Mouse (Mus musculus): Measurements from ENCODE around the gene Rabggta. TPM values are rescaled to one million over a fixed set of nuclear protein-coding genes. Genes with fewer than 3 reads are reported as not detected.

Gene Rabggta
- polyA plus RNA-seq, 1 experiment: 18.4 TPM

DNA sequence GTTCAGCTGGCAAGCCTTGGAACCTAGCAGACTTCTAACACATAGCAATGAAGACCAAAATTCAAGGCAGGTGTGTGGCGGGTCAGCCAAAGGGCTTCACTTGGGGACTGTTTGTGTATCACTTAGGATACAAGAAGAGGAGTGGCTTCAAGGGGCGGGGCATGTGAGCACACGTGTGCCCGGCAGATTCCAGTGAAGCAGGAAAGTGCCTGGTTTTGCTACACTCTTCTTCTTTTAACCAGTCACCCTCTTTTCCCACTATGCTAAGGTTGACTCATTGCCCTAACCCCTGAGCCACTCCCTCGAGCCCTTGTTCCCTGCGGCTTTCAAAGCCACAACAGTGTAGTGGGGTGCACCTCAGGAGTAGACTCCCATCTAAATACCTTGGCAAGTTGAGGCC lies 7.2 kb downstream of the Rabggta start:
- H3ac ChIP-seq (ENCODE audit: control insufficient read depth, insufficient read length): no peak overlapping the region
- H3K36me3 ChIP-seq (ENCODE audit: control insufficient read depth, insufficient read depth): no peaks in the 10 kb centered on the region
- no peak for TF ChIP-seq MYOG (IDR thresholded peaks at IDR 0.05; ENCODE audit: control insufficient read depth in 1 of 3, insufficient read depth in 1 of 3, insufficient read length in 2 of 3, low read depth in 2 of 3)
- TF ChIP-seq MAX (IDR thresholded peaks at IDR 0.05; ENCODE audit: low read depth): no peak
- TF ChIP-seq CEBPB (IDR thresholded peaks at IDR 0.05; ENCODE audit: insufficient read depth, poor library complexity, severe bottlenecking): no peak
- no peak for TF ChIP-seq TCF12 (IDR thresholded peaks at IDR 0.05; ENCODE audit: insufficient read depth, poor library complexity, severe bottlenecking)
- TF ChIP-seq REST (IDR thresholded peaks at IDR 0.05; ENCODE audit: insufficient read depth, insufficient read length): no peak
- TF ChIP-seq MYOD1 (IDR thresholded peaks at IDR 0.05; ENCODE audit: control insufficient read depth in 1 of 3, insufficient read length in 2 of 3, low read depth in 2 of 3): peak in 1 of 3 experiments; percentile 9
- peak overlapping the region; percentile 42 for H3K4me2 ChIP-seq (ENCODE audit: low read depth)
- H3K79me2 ChIP-seq (ENCODE audit: control insufficient read depth, insufficient read depth): no peaks in the 10 kb centered on the region
- H3K4me3 ChIP-seq: no peak overlapping the region
- no peaks in the 10 kb centered on the region for H3K27me3 ChIP-seq (ENCODE audit: control insufficient read depth, insufficient read depth, insufficient read length)

- Histone ChIP-seq H3K4me3 (no peak within 1 kb of the TSS), H3K4me2 (ENCODE audit: low read depth) (peak within 1 kb of the TSS; percentile 42), H3K36me3 (ENCODE audit: control insufficient read depth, insufficient read depth) (no peaks in the 10 kb centered on the region), H3K79me2 (ENCODE audit: control insufficient read depth, insufficient read depth) (no peaks in the 10 kb centered on the region), H3ac (ENCODE audit: control insufficient read depth, insufficient read length) (no peak within 1 kb of the TSS), H3K27me3 (ENCODE audit: control insufficient read depth, insufficient read depth, insufficient read length) (no peaks in the 10 kb centered on the region)
- TF ChIP-seq TCF12 (IDR thresholded peaks at IDR 0.05; ENCODE audit: insufficient read depth, poor library complexity, severe bottlenecking) (no peak), CEBPB (IDR thresholded peaks at IDR 0.05; ENCODE audit: insufficient read depth, poor library complexity, severe bottlenecking) (no peak), MAX (IDR thresholded peaks at IDR 0.05; ENCODE audit: low read depth) (no peak), USF1 (IDR thresholded peaks at IDR 0.05; ENCODE audit: low read depth) (no peak), POLR2A (IDR thresholded peaks at IDR 0.05; ENCODE audit: insufficient read length, low read depth) (no peak), TCF3 (IDR thresholded peaks at IDR 0.05; ENCODE audit: insufficient read length, low read depth) (no peak), SRF (IDR thresholded peaks at IDR 0.05; ENCODE audit: control insufficient read depth, insufficient read length, low read depth) (no peak), POLR2AphosphoS2 (IDR thresholded peaks at IDR 0.05; ENCODE audit: insufficient read length, low read depth) (no peak), E2F4 (IDR thresholded peaks at IDR 0.05; ENCODE audit: insufficient read depth) (no peak), REST (IDR thresholded peaks at IDR 0.05; ENCODE audit: insufficient read depth, insufficient read length) (no peak), MYOG (IDR thresholded peaks at IDR 0.05; ENCODE audit: control insufficient read depth in 1 of 3, insufficient read depth in 1 of 3, insufficient read length in 2 of 3, low read depth in 2 of 3) (no peak), MYOD1 (IDR thresholded peaks at IDR 0.05; ENCODE audit: control insufficient read depth in 1 of 3, insufficient read length in 2 of 3, low read depth in 2 of 3) (no peak)
These were observed 8.3 kb downstream of the Rabggta start, which contains the start of gene Tgm1 for GRCm38 (mm10) chr14:55713729-55714122. TSS of gene Tgm1 (minus strand) at chr14:55713926.

GRCm38 (mm10) chr14:55713007-55713728 lies 8.9 kb downstream of the Rabggta start:
- Histone ChIP-seq H3ac (ENCODE audit: control insufficient read depth, insufficient read length) (no peak overlapping the region), H3K36me3 (ENCODE audit: control insufficient read depth, insufficient read depth) (no peaks in the 10 kb centered on the region), H3K79me2 (ENCODE audit: control insufficient read depth, insufficient read depth) (no peaks in the 10 kb centered on the region), H3K27me3 (ENCODE audit: control insufficient read depth, insufficient read depth, insufficient read length) (no peaks in the 10 kb centered on the region), H3K4me3 (no peak overlapping the region), H3K4me2 (ENCODE audit: low read depth) (no peak overlapping the region)
- TF ChIP-seq REST (IDR thresholded peaks at IDR 0.05; ENCODE audit: insufficient read depth, insufficient read length): no peak

DNA sequence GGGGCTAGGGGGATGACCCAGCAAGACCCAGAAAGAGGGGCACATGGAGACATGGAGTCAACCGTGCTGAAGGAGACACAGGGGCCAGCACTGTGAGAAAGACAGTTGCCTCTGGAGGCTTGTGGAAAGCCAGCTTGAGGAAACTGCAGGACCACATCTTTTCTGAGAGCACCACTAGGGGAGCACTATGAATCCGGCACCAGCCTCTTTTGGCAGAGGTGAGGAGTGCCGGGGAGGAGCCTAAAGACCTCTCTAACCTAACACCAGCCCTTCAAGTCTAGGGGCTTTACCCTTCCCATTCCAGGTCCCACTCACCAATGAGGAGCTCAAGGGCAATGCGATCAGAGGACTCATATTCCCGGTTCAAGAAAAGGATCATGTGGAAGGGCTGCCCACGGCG lies 10.3 kb downstream of the Rabggta start:
- TF ChIP-seq MYOG (IDR thresholded peaks at IDR 0.05; ENCODE audit: control insufficient read depth in 1 of 3, insufficient read depth in 1 of 3, insufficient read length in 2 of 3, low read depth in 2 of 3): no peak
- no peak for TF ChIP-seq CEBPB (IDR thresholded peaks at IDR 0.05; ENCODE audit: insufficient read depth, poor library complexity, severe bottlenecking)
- no peak for TF ChIP-seq SRF (IDR thresholded peaks at IDR 0.05; ENCODE audit: control insufficient read depth, insufficient read length, low read depth)
- no peak for TF ChIP-seq POLR2A (IDR thresholded peaks at IDR 0.05; ENCODE audit: insufficient read length, low read depth)
- TF ChIP-seq REST (IDR thresholded peaks at IDR 0.05; ENCODE audit: insufficient read depth, insufficient read length): no peak
- no peak for TF ChIP-seq USF1 (IDR thresholded peaks at IDR 0.05; ENCODE audit: low read depth)
- TF ChIP-seq MAX (IDR thresholded peaks at IDR 0.05; ENCODE audit: low read depth): no peak
- no peak for TF ChIP-seq MYOD1 (IDR thresholded peaks at IDR 0.05; ENCODE audit: control insufficient read depth in 1 of 3, insufficient read length in 2 of 3, low read depth in 2 of 3)
- Histone ChIP-seq H3K36me3 (ENCODE audit: control insufficient read depth, insufficient read depth) (no peaks in the 10 kb centered on the region), H3K79me2 (ENCODE audit: control insufficient read depth, insufficient read depth) (no peaks in the 10 kb centered on the region), H3K4me2 (ENCODE audit: low read depth) (no peak overlapping the region), H3ac (ENCODE audit: control insufficient read depth, insufficient read length) (no peak overlapping the region), H3K4me3 (no peak overlapping the region), H3K27me3 (ENCODE audit: control insufficient read depth, insufficient read depth, insufficient read length) (no peaks in the 10 kb centered on the region)

- Histone ChIP-seq H3K4me2 (ENCODE audit: low read depth) (no peak overlapping the region), H3K27me3 (ENCODE audit: control insufficient read depth, insufficient read depth, insufficient read length) (no peaks in the 10 kb centered on the region), H3ac (ENCODE audit: control insufficient read depth, insufficient read length) (no peak overlapping the region), H3K4me3 (no peak overlapping the region), H3K79me2 (ENCODE audit: control insufficient read depth, insufficient read depth) (no peaks in the 10 kb centered on the region), H3K36me3 (ENCODE audit: control insufficient read depth, insufficient read depth) (no peaks in the 10 kb centered on the region)
- no peak for TF ChIP-seq CEBPB (IDR thresholded peaks at IDR 0.05; ENCODE audit: insufficient read depth, poor library complexity, severe bottlenecking)
- no peak for TF ChIP-seq TCF3 (IDR thresholded peaks at IDR 0.05; ENCODE audit: insufficient read length, low read depth)
- TF ChIP-seq MAX (IDR thresholded peaks at IDR 0.05; ENCODE audit: low read depth): no peak
- no peak for TF ChIP-seq POLR2AphosphoS2 (IDR thresholded peaks at IDR 0.05; ENCODE audit: insufficient read length, low read depth)
- no peak for TF ChIP-seq POLR2A (IDR thresholded peaks at IDR 0.05; ENCODE audit: insufficient read length, low read depth)
- TF ChIP-seq REST (IDR thresholded peaks at IDR 0.05; ENCODE audit: insufficient read depth, insufficient read length): no peak
- TF ChIP-seq MYOD1 (IDR thresholded peaks at IDR 0.05; ENCODE audit: control insufficient read depth in 1 of 3, insufficient read length in 2 of 3, low read depth in 2 of 3): no peak
- TF ChIP-seq TCF12 (IDR thresholded peaks at IDR 0.05; ENCODE audit: insufficient read depth, poor library complexity, severe bottlenecking): no peak
- TF ChIP-seq SRF (IDR thresholded peaks at IDR 0.05; ENCODE audit: control insufficient read depth, insufficient read length, low read depth): no peak
- TF ChIP-seq E2F4 (IDR thresholded peaks at IDR 0.05; ENCODE audit: insufficient read depth): no peak
- no peak for TF ChIP-seq USF1 (IDR thresholded peaks at IDR 0.05; ENCODE audit: low read depth)
- TF ChIP-seq MYOG (IDR thresholded peaks at IDR 0.05; ENCODE audit: control insufficient read depth in 1 of 3, insufficient read depth in 1 of 3, insufficient read length in 2 of 3, low read depth in 2 of 3): no peak
These were observed 12.6 kb downstream of the Rabggta start for GRCm38 (mm10) chr14:55709509-55709908.

Data from myocyte (in vitro differentiated cells).